Mouse (Mus musculus) stomach, postnatal 0 days (tissue): ENCODE results near the gene Olfr1463. TPM values are rescaled to one million over a fixed set of nuclear protein-coding genes. Genes with fewer than 3 reads are reported as not detected.

Experiments used
- ATAC-seq: fragments of 200-750 bp; cut with Nextera tagmentation; 2 replicates; pipeline ENCODE4 v1.8.0; 2017; ENCODE audit not compliant: low FRiP score, low TSS enrichment
- DNase-seq: peaks from one replicate; pipeline ENCODE4 v3.0.0-alpha.2; 2016; ENCODE audit warnings: low spot score
- H3K27ac ChIP-seq: fragments of 300-500 bp; sonication (generic); replicated peaks from 2 replicates; pipeline ENCODE4 v1.5.1; 2014; ENCODE audit warnings: mild to moderate bottlenecking, control low read depth
- H3K27me3 ChIP-seq: fragments of 300-500 bp; sonication (generic); 2 replicates; pipeline ENCODE4 v1.6.1; 2014; ENCODE audit warnings: low read length; ENCODE audit not compliant: control insufficient read depth, insufficient read depth
- H3K36me3 ChIP-seq: fragments of 300-500 bp; sonication (generic); 2 replicates; pipeline ENCODE4 v1.6.1; 2014; ENCODE audit warnings: low read length, mixed read lengths; ENCODE audit not compliant: control insufficient read depth, insufficient read depth
- H3K4me1 ChIP-seq: fragments of 300-500 bp; sonication (generic); replicated peaks from 2 replicates; pipeline ENCODE4 v1.6.1; 2014; ENCODE audit warnings: antibody characterized with exemption; ENCODE audit not compliant: control insufficient read depth, insufficient read depth
- H3K4me2 ChIP-seq: fragments of 300-500 bp; sonication (generic); replicated peaks from 2 replicates; pipeline ENCODE4 v1.6.1; 2014; ENCODE audit warnings: low read depth, mild to moderate bottlenecking, control low read depth, moderate library complexity
- H3K4me3 ChIP-seq: fragments of 300-500 bp; sonication (generic); 2 replicates; pipeline ENCODE4 v1.5.1; 2014; ENCODE audit warnings: low read depth, low read length, control low read depth
- H3K9ac ChIP-seq: fragments of 300-500 bp; sonication (generic); 2 replicates; pipeline ENCODE4 v1.6.1; 2014; ENCODE audit warnings: mild to moderate bottlenecking, low read length, control low read depth, mixed read lengths
- H3K9me3 ChIP-seq: fragments of 300-500 bp; sonication (generic); 2 replicates; pipeline ENCODE4 v1.6.1; 2016; ENCODE audit warnings: low read length; ENCODE audit not compliant: control insufficient read depth
- CTCF ChIP-seq: IDR thresholded peaks from 2 replicates; pipeline ENCODE4 v1.5.1; 2016; ENCODE audit warnings: antibody characterized with exemption, low read depth, mild to moderate bottlenecking, moderate library complexity
- EP300 ChIP-seq: optimal IDR thresholded peaks from 2 replicates; pipeline ENCODE3; 2016; ENCODE audit warnings: antibody characterized with exemption
- WGBS: fragments of 180-500 bp; shearing (Covaris S2); extraction: QIAGEN DNeasy Blood & Tissue Kit; methylation state at CpG from one replicate; pipeline ENCODE4 v1.1.7; 2014; 5-methylcytosine and 5-hydroxymethylcytosine counted together
- polyA plus RNA-seq: library from polyadenylated mRNA; unstranded; fragments of >200 nt; fragmentation: Nextera tagmentation; extraction: Ambion mirVana; gene quantifications from 2 replicates; pipeline ENCODE4 v1.2.1, GENCODE M21; 2015

The Olfr1463 gene
- not detected in 2 replicates for polyA plus RNA-seq

GRCm38 (mm10) chr19:13231028-13231427 is at the start of gene Olfr1463:
Gene Olfr1463, plus strand, starts transcription at chr19:13231328.
- H3K4me2 ChIP-seq: no peak within 1 kb of the TSS
- no peak for ATAC-seq
- peaks cover 2% of the 10 kb centered on the region; the same call in 1 of the 2 replicates for H3K9me3 ChIP-seq
- no peaks in the 10 kb centered on the region for H3K27me3 ChIP-seq
- no peaks in the 10 kb centered on the region for H3K4me1 ChIP-seq
- TF ChIP-seq EP300: no peak
- TF ChIP-seq CTCF: no peak
- no peak within 1 kb of the TSS for H3K27ac ChIP-seq
- H3K4me3 ChIP-seq: no peak within 1 kb of the TSS
- H3K9ac ChIP-seq: no peak within 1 kb of the TSS
- no peak for DNase-seq
- no peaks in the 10 kb centered on the region for H3K36me3 ChIP-seq

GRCm38 (mm10) chr19:13185434-13185833 is 45.7 kb upstream of the Olfr1463 start, which contains the start of gene Olfr1462:
Gene Olfr1462, plus strand, starts transcription at chr19:13185734.
- no peak for TF ChIP-seq EP300
- no peak for TF ChIP-seq CTCF
- Histone ChIP-seq H3K27me3 (no peaks in the 10 kb centered on the region), H3K9me3 (no peaks in the 10 kb centered on the region), H3K9ac (no peak within 1 kb of the TSS), H3K4me2 (no peak within 1 kb of the TSS), H3K27ac (no peak within 1 kb of the TSS), H3K4me3 (no peak within 1 kb of the TSS), H3K36me3 (no peaks in the 10 kb centered on the region), H3K4me1 (no peaks in the 10 kb centered on the region)
- no peak for DNase-seq
- 77% methylated on average over 1 of the region's 1 CpGs for WGBS
- ATAC-seq: no peak

GRCm38 (mm10) chr19:13221666-13222065 is 9.5 kb upstream of the Olfr1463 start:
- Histone ChIP-seq H3K27ac (no peak overlapping the region), H3K36me3 (no peaks in the 10 kb centered on the region), H3K9me3 (no peaks in the 10 kb centered on the region), H3K4me3 (no peak overlapping the region), H3K4me1 (no peaks in the 10 kb centered on the region), H3K27me3 (no peaks in the 10 kb centered on the region), H3K4me2 (no peak overlapping the region), H3K9ac (no peak overlapping the region)
- DNase-seq: no peak
- TF ChIP-seq CTCF: no peak
- no peak for TF ChIP-seq EP300
- 86% methylated on average over 11 of the region's 11 CpGs for WGBS
- ATAC-seq: no peak

Other genes with a start within 250 kb of the Olfr1463 start
- gene Olfr1451, start 236.3 kb upstream of the Olfr1463 start, polyA plus RNA-seq: not detected in 2 replicates
- gene Olfr1453, start 203.0 kb upstream of the Olfr1463 start, polyA plus RNA-seq: not detected in 2 replicates
- not detected in 2 replicates for gene Olfr1454, start 170.7 kb upstream of the Olfr1463 start, polyA plus RNA-seq
- gene Olfr1457, start 133.4 kb upstream of the Olfr1463 start, polyA plus RNA-seq: not detected in 2 replicates
- not detected in 2 replicates for gene Olfr1458, start 124.6 kb upstream of the Olfr1463 start, polyA plus RNA-seq
- gene Olfr1459, start 81.8 kb upstream of the Olfr1463 start, polyA plus RNA-seq: 0.02 TPM in 1 of 2 replicates, not detected in the other
- not detected in 2 replicates for gene Olfr1461, start 68.3 kb upstream of the Olfr1463 start, polyA plus RNA-seq
- not detected in 2 replicates for gene Olfr1462, start 45.6 kb upstream of the Olfr1463 start, polyA plus RNA-seq
- gene Olfr1465, start 84.2 kb downstream of the Olfr1463 start, polyA plus RNA-seq: not detected in 2 replicates
- gene Olfr1466, start 107.5 kb downstream of the Olfr1463 start, polyA plus RNA-seq: not detected in 2 replicates
- 0.04 TPM in 1 of 2 replicates, not detected in the other for gene Olfr1467, start 130.9 kb downstream of the Olfr1463 start, polyA plus RNA-seq
- gene Olfr1469, start 176.5 kb downstream of the Olfr1463 start, polyA plus RNA-seq: not detected in 2 replicates
- not detected in 2 replicates for gene Olfr1471, start 212.1 kb downstream of the Olfr1463 start, polyA plus RNA-seq
- not detected in 2 replicates for gene Olfr1472, start 224.8 kb downstream of the Olfr1463 start, polyA plus RNA-seq
- gene Olfr1474, start 238.2 kb downstream of the Olfr1463 start, polyA plus RNA-seq: not detected in 2 replicates
- not detected in 2 replicates for gene Olfr1475, start 248.9 kb downstream of the Olfr1463 start, polyA plus RNA-seq